Mouse (Mus musculus) liver, postnatal 0 days (tissue): Measurements from ENCODE around the gene Ppp1r35.

Experiments used
- CTCF ChIP-seq: sonication (generic); IDR thresholded peaks from 2 replicates; pipeline ENCODE4 v1.5.1; 2016; ENCODE audit warnings: antibody characterized with exemption, low read depth
- EP300 ChIP-seq: IDR thresholded peaks from 2 replicates; pipeline ENCODE4 v1.6.1; 2016; ENCODE audit warnings: antibody characterized with exemption, low read depth, mild to moderate bottlenecking

DNA sequence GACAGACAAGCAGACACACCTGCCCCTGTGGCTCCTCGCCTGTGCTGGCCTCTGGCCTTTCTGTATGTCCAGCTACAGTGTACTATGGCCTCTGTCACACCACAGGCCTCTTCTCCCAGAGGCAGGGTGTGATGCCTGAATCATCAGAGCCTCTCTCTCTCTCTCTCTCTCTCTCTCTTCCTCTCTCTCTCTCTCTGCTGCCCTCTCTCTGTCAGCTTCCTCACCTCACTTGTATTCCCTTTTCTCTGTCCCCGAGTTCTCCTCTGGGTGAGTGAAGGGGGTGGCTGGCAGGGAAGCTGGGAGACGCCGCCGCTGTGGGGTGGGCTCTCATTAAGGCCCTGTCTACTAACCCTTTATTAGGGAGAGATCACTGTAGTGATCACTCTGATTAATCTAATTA lies 40.1 kb upstream of the Ppp1r35 start:
- TF ChIP-seq CTCF (peak; percentile 55), EP300 (no peak)
